Mouse (Mus musculus) thymus, postnatal 10 days (tissue): ENCODE results near the gene Susd4.

Experiments
- DNase-seq, 2 experiments: peaks; one replicate each; pipeline ENCODE4 v3.0.0; 2021; ENCODE audit warnings: low spot score in 2 of 2

Gene Susd4

DNA sequence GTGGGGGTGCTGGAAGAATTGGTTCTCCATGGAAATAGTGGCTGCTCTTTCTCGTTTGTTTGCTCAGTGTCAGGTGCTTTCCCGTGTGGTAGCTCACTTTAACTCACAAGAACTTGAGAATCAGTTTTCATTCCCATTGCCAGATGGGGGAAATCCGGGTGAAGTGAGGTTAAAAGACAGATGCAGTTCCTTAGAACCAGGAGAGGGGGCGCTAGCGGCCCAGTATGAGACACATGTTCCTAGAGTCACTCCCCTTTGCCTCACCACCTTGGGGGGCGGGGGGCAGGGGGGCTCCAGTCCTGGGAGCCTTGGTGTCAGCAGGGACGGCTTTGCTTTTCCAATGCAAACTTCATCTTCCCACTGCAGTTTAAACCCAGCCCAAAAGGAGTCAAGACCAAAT, 23.4 kb downstream of the Susd4 start:
- DNase-seq = no peak

DNA sequence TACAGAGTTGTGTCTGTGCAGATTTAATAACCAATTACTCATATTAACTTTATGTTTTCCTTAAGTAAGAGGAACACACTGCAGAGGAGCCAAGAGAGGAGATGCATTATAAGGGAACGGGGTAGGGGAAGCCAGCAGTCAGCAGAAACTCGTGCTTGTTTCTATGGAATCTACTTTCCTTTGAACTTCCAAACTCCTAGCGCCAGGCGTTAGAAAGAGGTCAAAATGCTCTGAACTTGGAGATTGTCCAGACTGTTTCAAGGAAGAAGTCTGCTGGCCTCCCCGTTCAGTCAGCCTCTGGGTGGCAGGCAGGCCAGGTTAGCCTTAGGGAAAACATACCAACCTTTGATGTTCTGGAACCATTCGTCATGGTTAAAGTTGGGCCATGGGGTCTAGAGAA, 25.2 kb downstream of the Susd4 start:
- no peak for DNase-seq

DNA sequence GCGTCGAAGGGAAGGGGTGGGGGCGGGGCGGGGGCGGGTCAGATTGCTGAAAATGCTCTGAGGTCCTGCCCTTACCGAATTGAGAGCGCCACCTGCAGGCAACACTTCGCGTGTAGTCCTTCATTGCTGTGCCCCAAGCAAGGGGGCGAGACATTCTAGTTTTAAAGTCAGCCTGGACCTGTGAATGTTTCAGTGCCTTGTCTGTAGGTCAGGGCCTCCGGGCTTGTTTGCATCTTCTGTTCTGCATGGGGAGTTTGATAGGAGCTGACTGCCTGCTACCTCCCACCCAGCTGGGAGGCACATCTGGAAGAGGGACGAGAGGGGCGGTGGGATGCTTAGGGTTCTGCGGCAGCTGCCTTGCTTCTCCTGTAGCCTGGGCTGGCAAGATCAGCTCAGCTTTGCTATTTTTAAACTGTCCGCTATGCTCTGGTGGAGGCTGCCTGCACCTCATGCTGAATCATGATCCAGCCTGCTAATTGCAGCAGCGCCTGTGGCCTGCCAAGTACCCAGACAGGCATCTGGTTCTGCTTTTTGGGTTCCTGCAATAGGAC, 28.9 kb downstream of the Susd4 start:
- DNase-seq = peak; percentile 52 to 84

DNA sequence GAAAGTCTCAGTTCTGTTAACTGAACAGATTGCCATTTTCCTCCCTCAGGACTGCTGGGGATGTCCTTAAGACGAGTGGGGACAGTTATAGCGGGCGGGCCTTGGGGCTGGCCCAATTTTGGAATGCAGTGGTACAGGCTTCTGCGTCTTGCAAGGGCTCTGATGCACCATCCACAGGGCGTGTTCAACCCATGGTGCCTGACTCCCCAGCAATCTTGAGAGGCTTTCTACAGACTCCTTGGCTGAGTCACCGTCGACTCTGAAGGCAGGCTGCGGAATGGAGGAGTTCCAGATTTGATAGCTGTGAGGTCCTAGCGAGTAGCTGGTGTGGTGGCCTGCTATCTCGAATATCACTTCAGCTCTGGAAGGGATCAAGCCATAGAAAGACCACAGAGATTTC, 30.6 kb downstream of the Susd4 start:
- DNase-seq = no peak

DNA sequence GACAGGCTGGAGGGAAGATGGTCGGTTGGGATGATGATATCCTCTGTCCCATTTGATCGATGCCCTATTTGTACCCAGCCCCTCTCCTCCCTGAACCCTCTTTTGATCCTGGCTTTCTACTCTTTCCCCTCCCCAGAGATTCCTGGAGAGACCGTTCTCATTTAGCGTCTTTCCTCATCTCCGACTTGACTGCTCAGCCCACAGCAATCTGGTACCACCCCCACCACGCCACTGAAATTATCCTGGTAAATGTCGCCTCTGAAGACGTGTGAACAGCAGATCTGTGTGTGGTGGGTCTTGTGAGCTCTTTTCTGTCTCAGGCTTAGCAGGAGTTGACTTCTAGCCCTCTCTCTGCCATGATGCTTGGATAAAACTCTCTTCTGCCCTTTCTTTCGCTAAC, 31.0 kb downstream of the Susd4 start:
- no peak for DNase-seq

DNA sequence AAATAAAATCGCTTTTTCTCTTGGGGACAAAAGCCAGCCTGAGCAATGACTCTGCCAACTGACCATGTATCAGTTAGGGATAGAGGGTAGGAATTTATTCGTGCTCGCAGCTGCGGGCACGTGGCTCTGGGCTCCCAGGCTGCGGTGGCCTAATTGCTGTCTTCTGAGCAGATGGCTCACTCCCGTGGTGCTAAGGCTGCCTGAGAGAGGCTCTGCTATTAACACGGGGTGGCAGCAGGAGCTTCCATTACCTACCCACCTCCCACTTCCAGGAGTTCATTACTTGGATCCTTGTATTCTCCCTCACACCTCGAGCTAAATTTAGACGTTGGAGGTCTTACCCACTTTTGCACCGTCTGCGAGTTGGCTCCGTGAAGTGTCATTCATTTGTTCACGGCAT, 33.4 kb downstream of the Susd4 start:
- DNase-seq = no peak

DNA sequence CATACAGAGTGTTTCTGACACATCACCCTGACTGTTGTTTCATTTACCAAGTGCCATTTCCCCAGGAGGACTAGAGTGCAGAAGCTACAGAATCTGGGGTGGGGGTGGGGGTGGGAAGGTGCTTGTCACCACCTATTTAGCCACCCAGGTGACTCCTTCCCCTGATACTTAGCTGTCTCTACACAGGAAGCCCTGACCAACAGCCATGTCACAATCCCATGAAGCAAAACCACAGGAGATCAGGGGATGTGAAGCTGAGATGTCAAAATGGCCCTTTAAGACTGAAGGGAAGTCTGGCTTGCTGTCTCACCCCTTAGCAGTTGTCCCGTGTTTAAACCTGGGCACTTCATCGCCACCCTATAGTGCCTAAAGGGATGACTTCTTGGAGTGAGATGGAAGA, 37.9 kb downstream of the Susd4 start:
- DNase-seq = no peak

DNA sequence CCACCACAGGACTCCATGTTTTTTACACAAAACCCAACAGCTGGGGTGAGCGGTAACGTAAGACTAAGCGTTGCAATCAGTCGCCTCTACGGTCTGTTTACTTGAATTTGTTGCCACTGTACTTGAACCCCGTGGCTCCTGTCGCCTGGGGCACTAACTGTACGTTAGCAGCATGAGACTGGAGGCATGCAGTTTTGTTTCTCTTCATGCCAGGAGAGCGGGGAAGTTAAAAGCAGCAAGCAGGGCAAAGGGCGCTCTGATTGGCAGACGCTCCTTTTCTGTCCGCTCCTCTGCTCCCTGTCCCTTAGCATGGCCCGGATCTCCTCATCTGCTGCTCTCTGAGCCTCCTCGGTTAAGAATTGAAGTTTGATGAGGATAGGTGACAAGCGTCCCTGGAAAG, 39.2 kb downstream of the Susd4 start:
- DNase-seq = no peak

DNA sequence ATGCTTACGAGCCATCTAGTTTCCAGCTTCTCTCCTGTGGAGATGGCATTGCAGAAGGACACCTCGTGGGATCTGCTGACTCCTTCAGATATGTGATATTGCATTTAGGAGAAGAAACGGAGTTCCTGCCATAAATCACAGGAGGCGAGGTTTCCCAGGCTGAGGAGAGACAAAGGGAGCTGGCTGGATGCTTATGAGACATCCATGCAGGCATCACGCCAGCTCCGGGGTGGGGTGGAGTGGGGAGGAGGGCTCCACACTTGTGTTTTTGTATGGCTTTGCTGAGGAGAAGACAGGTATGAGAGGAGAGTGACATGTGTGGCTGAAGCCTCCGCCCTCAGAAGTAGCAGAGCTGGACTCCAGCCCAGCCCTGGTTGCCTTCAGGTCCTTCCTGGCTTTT, 50.3 kb downstream of the Susd4 start:
- DNase-seq = no peak

DNA sequence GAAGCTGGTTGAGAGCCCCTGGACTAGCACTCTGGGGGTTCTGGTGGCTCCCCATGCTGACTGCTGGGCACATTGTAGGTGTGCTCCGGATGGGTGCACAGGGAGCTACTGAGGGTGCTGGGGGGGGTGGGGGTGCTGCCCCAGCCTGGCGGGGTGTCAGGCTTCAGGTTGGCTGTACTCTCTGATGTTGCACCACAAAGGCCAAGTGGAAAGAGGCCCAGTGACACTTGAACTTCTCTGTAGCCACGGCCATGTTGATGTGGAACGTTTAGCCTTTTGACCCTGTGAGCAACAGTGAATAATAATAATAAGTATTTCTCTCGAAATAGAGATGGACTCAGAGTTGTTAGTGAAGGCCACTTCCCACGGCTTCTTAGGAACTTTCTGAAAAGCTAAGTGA, 50.9 kb downstream of the Susd4 start:
- no peak for DNase-seq

DNA sequence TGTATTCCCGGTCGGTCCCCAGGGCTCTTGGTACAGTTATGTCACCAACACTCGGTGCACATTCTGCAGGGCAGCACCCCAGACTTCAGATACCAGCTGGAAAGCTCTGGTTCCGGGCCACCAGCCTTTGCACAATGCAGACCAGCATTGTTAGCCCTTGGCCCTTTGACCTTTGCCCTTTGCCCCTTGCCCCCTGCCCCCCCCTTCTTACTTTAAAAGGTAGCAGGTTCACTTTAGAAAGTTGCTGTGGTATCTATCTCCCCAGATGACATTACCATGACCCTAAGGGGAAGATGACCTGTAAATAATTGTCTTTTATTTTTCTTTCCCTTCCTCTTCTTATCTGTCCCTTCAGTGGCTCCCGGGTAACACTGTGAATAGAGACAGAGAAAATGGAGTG, 53.4 kb downstream of the Susd4 start:
- DNase-seq = no peak

DNA sequence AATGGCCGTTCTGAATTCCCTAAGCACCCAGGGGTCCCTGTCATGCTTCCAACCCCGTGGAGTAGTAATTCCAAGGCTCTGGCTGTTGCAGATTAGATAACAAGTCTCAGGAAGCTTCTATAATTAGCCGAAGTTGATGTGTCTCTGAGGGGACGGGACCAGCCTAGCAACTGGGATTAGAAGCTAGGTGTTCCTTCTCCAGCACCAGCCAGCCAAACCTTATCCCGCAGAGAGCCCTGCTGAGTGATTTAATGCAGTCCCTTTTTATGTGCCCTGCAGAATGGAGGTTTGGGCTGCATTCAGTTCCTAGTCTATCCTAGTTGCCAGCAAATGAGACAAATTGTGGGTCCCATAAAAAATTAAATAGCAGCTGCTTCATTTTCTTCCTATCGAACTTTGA, 54.0 kb downstream of the Susd4 start:
- no peak for DNase-seq

DNA sequence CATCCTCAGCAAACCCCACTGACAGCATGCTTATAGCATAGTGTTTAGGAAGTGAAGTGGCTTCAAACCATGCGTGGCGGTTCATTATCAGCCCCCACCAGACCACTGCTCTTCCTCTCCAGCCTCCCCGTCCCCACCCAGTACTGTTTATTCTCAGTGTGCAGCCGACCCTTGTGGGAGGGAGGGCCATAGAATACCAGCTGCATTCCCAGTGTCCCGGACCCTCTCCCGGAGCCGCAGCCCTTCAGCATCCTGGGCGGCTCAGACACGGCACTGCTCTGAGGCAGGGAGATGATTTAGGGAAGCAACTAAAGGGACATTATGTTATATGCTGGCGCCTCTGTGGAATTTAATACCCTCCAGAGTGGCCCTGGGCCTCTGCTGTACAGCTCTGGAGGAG, 55.3 kb downstream of the Susd4 start:
- DNase-seq = no peak

DNA sequence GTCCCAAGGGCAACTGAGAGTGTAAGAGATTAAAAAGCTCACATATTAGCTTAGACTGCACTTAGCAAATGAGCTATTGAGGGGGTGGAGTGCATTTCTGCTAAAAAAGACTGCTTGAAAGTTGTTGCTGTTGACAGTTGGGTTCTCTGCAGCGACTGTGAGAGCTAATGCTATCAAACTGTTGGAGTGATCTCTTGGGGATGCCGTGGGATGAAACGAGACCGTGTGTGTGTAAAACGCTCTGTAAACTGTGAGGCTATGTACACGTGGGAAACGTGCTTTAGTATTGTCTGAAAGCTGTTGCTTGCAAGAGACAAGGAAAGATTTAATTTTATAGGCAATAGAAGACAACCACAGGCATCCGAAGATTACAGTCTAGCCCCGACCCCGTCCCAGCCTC, 59.1 kb downstream of the Susd4 start:
- no peak for DNase-seq

DNA sequence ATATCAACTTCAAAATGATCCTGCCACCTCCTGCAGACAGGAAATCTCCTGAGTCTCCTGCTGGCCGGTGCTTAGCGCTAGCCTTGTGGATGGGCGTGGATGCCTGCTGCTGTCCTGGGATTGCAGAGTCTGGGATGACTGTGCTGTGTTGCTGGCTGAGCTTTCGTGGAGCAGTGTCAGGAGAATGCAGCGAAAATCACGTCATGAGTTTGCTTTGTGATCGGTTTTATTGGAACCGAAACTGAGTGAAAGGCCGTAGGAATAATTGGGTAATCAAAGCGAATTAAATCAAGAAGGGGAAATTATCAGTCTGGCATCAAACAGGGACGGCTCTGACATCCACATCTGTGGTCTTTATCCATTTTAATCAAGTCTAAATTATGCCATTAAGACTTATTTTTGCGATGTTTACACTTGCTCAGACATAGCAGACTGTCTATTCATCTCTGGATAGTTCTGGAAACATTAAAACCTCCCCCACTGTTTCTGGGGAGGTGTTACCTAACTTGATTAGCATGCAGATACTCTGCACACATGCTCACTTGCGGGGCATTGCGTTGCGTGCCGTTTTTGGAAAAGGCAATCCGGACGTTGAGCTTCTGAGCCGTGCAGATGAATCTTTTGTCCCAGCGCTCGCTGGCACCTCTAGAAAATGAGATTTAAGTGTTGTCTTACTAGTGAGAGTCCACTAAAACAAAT, 60.2 kb downstream of the Susd4 start:
- DNase-seq = no peak

DNA sequence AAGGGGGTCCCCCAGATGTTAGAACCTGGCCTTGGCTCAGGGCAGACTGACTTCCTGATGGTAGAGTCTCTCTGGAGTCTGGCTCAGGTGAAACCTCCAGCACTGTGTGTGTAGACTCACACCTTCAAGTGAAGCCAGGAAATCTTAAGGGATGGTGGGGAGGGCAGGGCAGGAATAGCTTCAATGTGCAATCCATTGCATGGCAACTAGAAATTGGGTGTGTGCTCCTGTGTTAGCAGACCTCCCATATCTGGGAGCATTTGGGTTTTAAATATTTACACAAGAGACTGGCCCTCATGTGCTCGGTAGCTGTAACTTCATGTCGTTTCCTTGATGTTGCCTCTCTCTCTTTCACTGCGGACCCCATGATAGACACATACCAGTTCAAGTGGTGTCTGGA, 62.9 kb downstream of the Susd4 start:
- DNase-seq = no peak

DNA sequence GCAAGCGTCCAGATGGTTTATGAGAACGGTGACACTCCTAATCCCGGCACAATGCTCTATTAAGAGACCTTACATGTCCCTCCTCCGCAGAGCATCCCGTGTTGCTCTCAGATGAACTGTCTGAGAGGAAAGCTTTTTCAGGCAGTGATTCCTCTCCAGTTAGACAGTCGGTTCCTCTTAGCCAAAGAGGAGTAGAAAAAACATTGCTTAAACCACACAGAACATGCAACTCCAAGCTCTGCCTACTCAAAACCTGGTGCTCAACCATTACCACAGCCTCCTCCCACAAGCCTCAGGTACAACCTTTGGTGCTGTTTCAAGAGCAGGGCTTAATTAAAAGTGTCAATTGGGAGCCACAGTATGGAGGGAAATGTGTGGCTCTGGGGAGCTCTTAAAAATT, 74.4 kb downstream of the Susd4 start:
- no peak for DNase-seq

DNA sequence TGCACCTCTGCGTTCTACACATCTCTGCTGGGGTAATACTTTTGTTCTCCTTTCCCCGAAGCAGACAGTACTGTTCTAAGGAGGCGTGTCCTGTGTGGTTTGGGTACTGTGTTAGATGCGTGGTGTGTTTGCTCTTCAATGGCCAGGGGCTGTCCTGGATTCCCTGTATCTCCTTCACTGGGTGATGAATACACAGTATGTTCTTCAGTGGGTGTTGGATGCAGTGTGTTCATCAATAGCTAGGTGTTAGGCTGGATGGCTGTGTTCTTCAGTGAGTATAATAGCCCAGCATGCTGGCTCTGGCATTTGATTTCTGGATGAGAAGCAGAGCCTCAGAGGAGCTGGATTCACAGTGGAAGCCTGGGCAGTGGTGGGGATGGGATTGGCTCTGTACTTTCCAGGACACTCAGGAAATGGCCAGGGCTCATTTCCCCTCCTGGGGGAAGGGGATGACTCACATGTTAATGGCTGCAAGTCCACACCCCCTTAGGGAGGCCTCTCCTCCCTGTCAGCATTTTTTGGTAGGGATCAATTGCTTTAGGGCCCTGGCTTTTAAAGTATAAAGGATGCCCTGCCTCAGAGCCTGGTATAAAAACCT, 75.8 kb downstream of the Susd4 start:
- DNase-seq = no peak

DNA sequence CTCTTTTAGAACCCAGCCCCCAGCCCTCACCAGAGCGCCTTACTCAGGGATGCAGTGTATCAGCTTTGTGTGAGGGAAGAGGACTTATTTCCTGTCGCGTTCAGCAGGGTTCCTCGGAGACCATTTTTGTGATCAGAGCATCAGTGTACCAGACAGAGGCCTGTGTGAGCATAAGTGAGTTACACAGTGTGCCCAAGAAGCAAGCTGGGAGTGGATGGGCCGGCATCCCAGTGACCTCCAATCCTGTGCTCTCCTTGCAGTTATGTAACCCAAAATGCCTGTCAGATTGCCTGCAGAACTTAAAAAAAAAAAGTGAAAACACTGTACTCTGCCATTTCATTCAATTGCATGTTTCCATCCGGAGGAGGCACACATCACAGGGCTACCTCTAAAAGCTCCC, 76.4 kb downstream of the Susd4 start:
- no peak for DNase-seq

DNA sequence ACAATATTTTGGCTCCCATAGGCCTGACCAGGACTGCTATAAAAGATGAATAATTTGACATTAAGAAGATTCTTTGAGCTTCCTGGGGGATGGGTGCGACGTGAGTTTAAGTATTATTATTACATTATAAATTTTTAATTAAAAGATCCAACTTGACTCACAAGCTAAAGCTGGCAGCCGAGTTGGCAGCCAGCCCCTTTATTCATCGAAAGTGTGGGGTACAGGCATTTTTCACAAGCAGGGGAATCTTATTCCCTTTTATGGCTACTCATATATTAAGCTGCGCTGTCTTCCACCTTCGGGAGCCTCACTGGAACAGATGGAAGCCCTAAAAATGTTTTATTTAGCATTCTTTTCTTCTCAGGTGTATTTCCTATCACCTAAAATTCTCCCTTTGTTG, 76.9 kb downstream of the Susd4 start:
- no peak for DNase-seq

DNA sequence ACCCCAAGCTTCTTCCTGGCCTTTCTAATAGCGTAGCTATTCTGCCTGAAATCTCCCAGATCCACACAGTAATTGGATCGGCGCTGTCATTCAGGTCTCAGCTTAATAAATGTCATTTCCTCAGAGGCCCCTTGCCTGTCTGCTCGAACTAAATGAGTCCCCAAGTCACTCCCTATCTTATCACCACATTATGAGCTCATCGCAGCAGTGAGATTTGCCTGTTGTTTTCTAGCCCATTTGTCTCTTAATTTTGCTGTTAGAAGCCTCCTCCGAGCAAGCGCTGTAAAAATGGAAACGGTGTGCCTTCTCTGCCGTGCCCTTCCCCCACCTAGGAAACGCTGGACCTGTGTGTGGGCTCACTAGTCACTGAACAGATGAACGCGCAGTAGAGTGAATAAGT, 85.9 kb downstream of the Susd4 start:
- DNase-seq = no peak

DNA sequence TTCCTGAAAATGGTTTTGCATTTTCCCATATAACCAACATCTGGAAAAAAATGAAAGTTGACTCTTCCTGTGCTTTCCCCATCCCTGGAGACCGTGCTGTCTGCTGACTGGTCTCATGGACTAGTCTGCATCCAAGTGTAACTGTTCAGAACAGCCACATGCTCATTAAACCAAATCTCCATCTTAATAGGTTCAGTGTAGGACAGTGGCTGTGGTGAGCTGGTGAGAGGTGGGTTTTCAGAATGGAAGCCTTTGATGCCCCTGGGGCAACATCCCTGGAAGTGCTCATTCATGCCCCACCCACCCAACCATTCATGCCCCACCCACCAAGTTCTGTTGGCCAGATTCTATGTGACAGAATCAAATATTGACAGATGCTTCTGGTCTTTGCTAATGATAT, 86.4 kb downstream of the Susd4 start:
- no peak for DNase-seq

DNA sequence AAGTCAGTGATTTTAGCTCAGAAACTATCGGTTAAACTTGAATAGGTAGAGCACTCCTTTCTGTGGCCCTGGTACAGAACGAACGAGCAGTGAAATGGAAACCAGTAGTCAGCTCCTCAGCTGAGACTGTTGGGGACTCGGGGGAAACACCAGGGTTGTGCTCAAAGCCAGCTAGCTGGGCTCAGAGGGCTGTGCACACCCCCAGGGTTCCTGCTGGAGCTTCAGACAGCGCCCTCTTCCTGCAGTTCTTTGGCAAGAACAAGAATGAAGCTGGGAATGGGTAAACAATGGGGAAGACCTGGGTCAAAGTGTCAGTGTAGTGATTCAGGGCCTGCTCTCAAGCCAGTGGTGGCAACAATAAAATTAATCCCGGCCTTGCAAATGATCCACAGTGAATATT, 88.5 kb downstream of the Susd4 start:
- DNase-seq = no peak

DNA sequence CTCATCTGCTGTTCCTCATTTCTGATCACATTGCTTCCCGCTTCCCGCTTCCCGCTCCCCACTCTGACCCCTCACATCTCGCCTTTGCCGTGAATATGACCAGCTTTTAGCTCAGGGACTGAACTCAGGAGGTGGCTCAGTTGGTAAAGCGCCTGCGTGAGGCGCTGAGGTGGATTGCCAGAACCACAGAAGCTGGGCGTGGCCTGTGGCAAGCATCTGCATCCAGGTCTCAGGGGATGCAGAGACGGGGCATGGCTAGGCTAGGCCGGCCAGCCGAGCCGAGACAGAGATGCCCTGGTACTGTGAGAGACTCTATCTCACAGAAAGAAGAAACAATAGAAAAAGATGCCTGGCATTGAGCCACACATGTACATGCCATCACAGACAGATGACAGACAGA, 93.0 kb downstream of the Susd4 start:
- DNase-seq = no peak
